Mouse (Mus musculus) cortical plate, adult 2 months (tissue): ENCODE data around the gene Hlcs.

Experiments used
- CTCF ChIP-seq: fragments of 200-500 bp; IDR thresholded peaks from 2 replicates; pipeline ENCODE4 v1.5.1; 2011; ENCODE audit warnings: mild to moderate bottlenecking, control low read depth, low read length; ENCODE audit not compliant: insufficient read depth; ENCODE audit errors: extremely low read depth
- POLR2A ChIP-seq: fragments of 200-500 bp; IDR thresholded peaks from 2 replicates; pipeline ENCODE4 v1.6.1; 2011; ENCODE audit warnings: mild to moderate bottlenecking, low read length, control low read depth; ENCODE audit not compliant: insufficient read depth; ENCODE audit errors: extremely low read depth

- no peak for TF ChIP-seq CTCF
- TF ChIP-seq POLR2A = no peak
Observed at GRCm38 (mm10) chr16:94249666-94250065, 63.7 kb downstream of the Hlcs start.
